Mouse (Mus musculus) inflammation-experienced regulatory T-cells, adult 6 months (primary cell): ENCODE results near the gene Tec. TPM values are rescaled to one million over a fixed set of nuclear protein-coding genes. Genes with fewer than 3 reads are reported as not detected.

Experiments
- ATAC-seq: one replicate; pipeline ENCODE4 v1.8.0; 2017
- polyA plus RNA-seq, 3 experiments: library from polyadenylated mRNA; unstranded; fragments of 100-300 nt; shearing (Covaris generic); gene quantifications; one replicate each; pipeline ENCODE4 v1.2.1; 2017

Tec gene
- polyA plus RNA-seq, 3 experiments from 2014 or later, result 9.2 to 14.7 (median 10.2) TPM

GRCm38 (mm10) chr5:72888260-72888659 lies 20.0 kb upstream of the Tec start:
- ATAC-seq, result no peak

- ATAC-seq, result no peak
Measured at GRCm38 (mm10) chr5:72886458-72887222, 18.4 kb upstream of the Tec start.

- ATAC-seq, result no peak
Measured at GRCm38 (mm10) chr5:72883706-72884105, 15.4 kb upstream of the Tec start.

- ATAC-seq, result no peak
Measured at GRCm38 (mm10) chr5:72882412-72882765, 14.1 kb upstream of the Tec start.

GRCm38 (mm10) chr5:72881748-72882411 lies 13.6 kb upstream of the Tec start:
- no peak for ATAC-seq

- no peak for ATAC-seq
Measured at GRCm38 (mm10) chr5:72879736-72880135, 11.5 kb upstream of the Tec start.

- ATAC-seq, result no peak
Measured at GRCm38 (mm10) chr5:72871114-72871513, 2.8 kb upstream of the Tec start.

GRCm38 (mm10) chr5:72869779-72870608 lies 1.7 kb upstream of the Tec start:
- no peak for ATAC-seq

GRCm38 (mm10) chr5:72867036-72867672 lies 1.1 kb downstream of the Tec start:
- no peak for ATAC-seq

GRCm38 (mm10) chr5:72866260-72866905 lies 1.9 kb downstream of the Tec start:
- ATAC-seq, result no peak

- ATAC-seq, result no peak
Measured at GRCm38 (mm10) chr5:72864654-72865178, 3.6 kb downstream of the Tec start.

GRCm38 (mm10) chr5:72863166-72863565 lies 5.1 kb downstream of the Tec start:
- no peak for ATAC-seq

- ATAC-seq, result no peak
Measured at GRCm38 (mm10) chr5:72861726-72862385, 6.4 kb downstream of the Tec start.

- no peak for ATAC-seq
Measured at GRCm38 (mm10) chr5:72860899-72861298, 7.4 kb downstream of the Tec start.

- no peak for ATAC-seq
Measured at GRCm38 (mm10) chr5:72858306-72858705, 10.0 kb downstream of the Tec start.

- no peak for ATAC-seq
Measured at GRCm38 (mm10) chr5:72857756-72858155, 10.5 kb downstream of the Tec start.

GRCm38 (mm10) chr5:72856255-72856878 lies 11.9 kb downstream of the Tec start:
- no peak for ATAC-seq

- ATAC-seq, result no peak
Measured at GRCm38 (mm10) chr5:72855685-72856124, 12.6 kb downstream of the Tec start.

GRCm38 (mm10) chr5:72854141-72854990 lies 13.9 kb downstream of the Tec start:
- ATAC-seq, result no peak

GRCm38 (mm10) chr5:72853365-72853764 lies 14.9 kb downstream of the Tec start:
- ATAC-seq, result no peak
